16 mouse cellular contexts compared by ENCODE assay signal in genomic region chr5:106038321-106038720, GRCm38 (mm10).
"Had no signal": no experiment of that assay in that cellular context is flagged by ENCODE, and none has a peak within 500 bp of the region (broad histone marks: within the 10 kb centered on the region; RNA-seq: fewer than 3 reads in every experiment).

No protein-coding gene starts in this region.

- H3K9me3 ChIP-seq: neural tube, embryonic 13.5 days; neural tube, embryonic 15.5 days; stomach, embryonic 15.5 days had no signal

- H3K4me3 ChIP-seq: neural tube, embryonic 13.5 days; neural tube, embryonic 15.5 days; stomach, embryonic 15.5 days had no signal

- H3K4me2 ChIP-seq: neural tube, embryonic 13.5 days; neural tube, embryonic 15.5 days; stomach, embryonic 15.5 days had no signal

- H3K4me1 ChIP-seq: neural tube, embryonic 13.5 days; neural tube, embryonic 15.5 days; stomach, embryonic 15.5 days had no signal

- DNase-seq: retina, postnatal 1 day; right cerebral cortex, adult 18-20 months; right cerebral cortex, postnatal 14 days; right cerebral cortex, postnatal 25 days; right cerebral cortex, postnatal 4 days; spleen, adult 18-20 months; thymus, adult 18-20 months; thymus, adult 2 months; thymus, postnatal 14 days; thymus, postnatal 25 days; thymus, postnatal 36 days; thymus, postnatal 4 days had no signal

- H3K27me3 ChIP-seq: neural tube, embryonic 13.5 days; neural tube, embryonic 15.5 days; stomach, embryonic 15.5 days had no signal

- H3K36me3 ChIP-seq: neural tube, embryonic 13.5 days; neural tube, embryonic 15.5 days; stomach, embryonic 15.5 days had no signal

- H3K9ac ChIP-seq: neural tube, embryonic 13.5 days; neural tube, embryonic 15.5 days; stomach, embryonic 15.5 days had no signal

- H3K27ac ChIP-seq: neural tube, embryonic 13.5 days; neural tube, embryonic 15.5 days; stomach, embryonic 15.5 days; stomach, postnatal 0 days had no signal
